Mouse (Mus musculus) testis, adult 2 months (tissue): ENCODE measurements around the gene Blm. TPM values are rescaled to one million over a fixed set of nuclear protein-coding genes. Genes with fewer than 3 reads are reported as not detected.

Experiments
- H3K27ac ChIP-seq: fragments of 200-500 bp; 2 replicates; pipeline ENCODE4 v1.5.1; 2012; ENCODE audit warnings: low read depth, low read length; ENCODE audit not compliant: control insufficient read depth, insufficient read depth
- H3K27me3 ChIP-seq: fragments of 200-500 bp; 2 replicates; pipeline ENCODE4 v1.6.1; 2012; ENCODE audit warnings: mild to moderate bottlenecking, low read length, moderate library complexity; ENCODE audit not compliant: control insufficient read depth, insufficient read depth
- H3K36me3 ChIP-seq: fragments of 200-500 bp; 2 replicates; pipeline ENCODE4 v1.6.1; 2012; ENCODE audit warnings: mild to moderate bottlenecking, low read length; ENCODE audit not compliant: control insufficient read depth, insufficient read depth
- H3K4me1 ChIP-seq: fragments of 200-500 bp; 2 replicates; pipeline ENCODE4 v1.6.1; 2012; ENCODE audit warnings: low read length; ENCODE audit not compliant: control insufficient read depth, insufficient read depth
- H3K4me3 ChIP-seq: fragments of 200-500 bp; 2 replicates; pipeline ENCODE4 v1.5.1; 2012; ENCODE audit warnings: low read depth, mild to moderate bottlenecking, low read length, moderate library complexity, mixed read lengths; ENCODE audit not compliant: control insufficient read depth
- CTCF ChIP-seq: fragments of 200-500 bp; IDR thresholded peaks from 2 replicates; pipeline ENCODE4 v1.5.1; 2012; ENCODE audit warnings: low read depth, mild to moderate bottlenecking, inconsistent platforms, low read length, moderate library complexity; ENCODE audit not compliant: control insufficient read depth, insufficient read depth, insufficient replicate concordance
- POLR2A ChIP-seq: fragments of 200-500 bp; IDR thresholded peaks from 2 replicates; pipeline ENCODE4 v1.6.1; 2012; ENCODE audit warnings: low read depth, mild to moderate bottlenecking, inconsistent platforms, low read length, moderate library complexity; ENCODE audit not compliant: control insufficient read depth
- polyA plus RNA-seq: library from polyadenylated mRNA; depleted of rRNA; stranded (reverse); fragments of >200 nt; gene quantifications from 2 replicates; pipeline ENCODE4 v1.2.3, GENCODE M21; 2012

The Blm gene
- polyA plus RNA-seq, 1 experiment = 7.0 TPM

DNA sequence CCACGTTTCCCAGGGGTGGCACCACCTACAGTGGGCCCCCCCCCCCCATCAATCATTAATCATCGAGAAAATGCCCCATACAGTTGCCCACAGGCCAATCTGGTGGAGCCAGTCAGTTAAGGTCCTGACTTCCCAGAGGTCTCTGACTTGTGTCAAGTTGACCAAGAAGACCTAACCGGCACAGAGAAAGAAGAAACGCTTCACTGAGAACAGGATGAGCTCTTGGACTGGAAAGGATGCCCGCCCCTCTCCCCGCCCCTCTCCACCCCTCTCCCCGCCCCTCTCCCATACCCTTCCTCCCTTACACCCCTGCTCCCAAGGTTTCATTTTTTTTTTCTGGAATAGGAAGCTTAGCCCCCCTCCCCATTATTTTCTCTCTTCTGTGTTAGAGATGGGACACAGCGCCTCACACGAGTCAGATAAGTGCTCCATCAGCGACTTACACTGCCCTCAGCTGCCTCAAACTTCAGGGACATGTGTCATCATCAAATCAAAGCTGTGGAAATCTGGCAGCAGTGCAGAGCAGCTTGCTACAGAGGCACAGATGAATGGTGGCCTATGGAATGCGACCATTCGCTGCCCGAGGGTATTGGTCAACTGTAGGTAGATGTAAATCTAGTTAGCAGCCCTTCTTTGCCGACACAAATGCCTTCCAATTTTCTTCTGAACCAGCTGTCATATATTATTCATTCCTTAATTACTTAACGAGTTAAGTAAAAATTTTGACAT, 95.7 kb downstream of the Blm start:
- no peaks in the 10 kb centered on the region for H3K36me3 ChIP-seq
- H3K27ac ChIP-seq = no peak overlapping the region
- H3K4me3 ChIP-seq = no peak overlapping the region
- no peaks in the 10 kb centered on the region for H3K27me3 ChIP-seq
- peaks cover 6% of the 10 kb centered on the region for H3K4me1 ChIP-seq
- TF ChIP-seq POLR2A (no peak), CTCF (no peak)

- Histone ChIP-seq H3K36me3 (no peaks in the 10 kb centered on the region), H3K4me3 (no peak overlapping the region), H3K27me3 (no peaks in the 10 kb centered on the region), H3K4me1 (peaks cover 6% of the 10 kb centered on the region), H3K27ac (no peak overlapping the region)
- TF ChIP-seq POLR2A = no peak
- TF ChIP-seq CTCF = no peak
Observed at GRCm38 (mm10) chr7:80436571-80436970, 98.3 kb downstream of the Blm start.

GRCm38 (mm10) chr7:80435594-80435993, 99.3 kb downstream of the Blm start:
- Histone ChIP-seq H3K4me3 (no peak overlapping the region), H3K27me3 (no peaks in the 10 kb centered on the region), H3K27ac (no peak overlapping the region), H3K4me1 (peaks cover 6% of the 10 kb centered on the region), H3K36me3 (no peaks in the 10 kb centered on the region)
- no peak for TF ChIP-seq POLR2A
- TF ChIP-seq CTCF = no peak

DNA sequence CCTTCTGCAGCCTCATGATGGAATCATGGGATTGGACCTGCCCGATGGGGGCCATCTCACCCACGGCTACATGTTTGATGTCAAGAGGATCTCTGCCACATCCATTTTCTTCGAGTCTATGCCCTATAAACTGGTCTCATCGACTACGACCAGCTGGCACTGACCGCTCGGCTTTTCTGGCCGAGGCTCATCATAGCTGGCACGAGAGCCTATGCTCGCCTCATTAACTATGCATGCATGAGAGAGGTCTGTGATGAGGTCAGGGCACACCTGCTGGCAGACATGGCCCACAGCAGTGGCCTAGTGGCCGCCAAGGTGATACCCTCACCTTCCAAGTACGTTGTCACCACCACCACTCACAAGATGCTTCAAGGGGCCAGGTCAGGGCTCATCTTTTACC, 105.3 kb downstream of the Blm start:
- no peak overlapping the region for H3K4me3 ChIP-seq
- no peaks in the 10 kb centered on the region for H3K36me3 ChIP-seq
- H3K27me3 ChIP-seq = no peaks in the 10 kb centered on the region
- no peaks in the 10 kb centered on the region; the same call in 1 of the 2 replicates for H3K4me1 ChIP-seq
- no peak for TF ChIP-seq CTCF
- no peak for TF ChIP-seq POLR2A
- no peak overlapping the region for H3K27ac ChIP-seq

DNA sequence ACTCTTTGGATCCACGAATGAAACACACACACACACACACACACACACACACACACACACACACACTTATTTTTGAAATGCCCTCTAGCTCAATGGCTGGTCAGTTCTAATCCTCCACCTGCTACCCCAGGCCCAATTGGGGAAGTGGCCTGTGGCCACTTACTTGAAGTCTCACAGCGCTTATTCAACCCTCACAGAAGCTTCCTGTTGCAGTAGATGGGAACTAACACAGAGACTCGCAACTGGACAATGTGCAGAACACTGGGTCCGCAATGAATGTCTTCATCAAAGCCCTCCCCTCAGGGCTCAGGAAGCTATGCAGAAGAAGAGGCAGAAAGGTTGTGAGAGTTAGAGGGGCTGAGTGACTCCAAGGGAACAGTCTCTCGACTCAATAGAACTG, 107.2 kb downstream of the Blm start:
- Histone ChIP-seq H3K27ac (no peak overlapping the region), H3K4me3 (no peak overlapping the region), H3K4me1 (peaks cover 1% of the 10 kb centered on the region), H3K36me3 (no peaks in the 10 kb centered on the region), H3K27me3 (no peaks in the 10 kb centered on the region)
- TF ChIP-seq CTCF (no peak), POLR2A (no peak)

DNA sequence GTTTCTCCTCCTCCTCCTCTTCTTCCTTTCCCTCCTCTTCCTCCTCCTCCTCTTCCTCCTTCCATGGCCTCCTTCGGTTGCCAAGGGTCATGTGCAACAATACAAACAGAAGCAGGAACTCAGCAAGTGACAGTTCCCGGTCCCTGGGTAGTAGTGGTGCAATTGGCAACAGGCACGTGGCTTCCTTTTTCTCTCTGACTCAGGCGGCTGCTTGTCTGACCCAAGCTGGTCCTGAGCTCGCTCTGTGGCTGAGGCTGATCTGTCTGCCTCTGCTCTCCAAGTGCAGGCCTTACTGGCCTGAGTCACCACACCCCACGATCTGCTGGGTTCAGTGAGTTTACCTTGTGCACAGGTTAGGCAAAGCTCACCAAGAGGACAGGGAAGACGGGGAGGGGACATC, 108.6 kb downstream of the Blm start:
- H3K36me3 ChIP-seq = no peaks in the 10 kb centered on the region
- TF ChIP-seq CTCF (no peak), POLR2A (no peak)
- peaks cover 4% of the 10 kb centered on the region for H3K4me1 ChIP-seq
- no peaks in the 10 kb centered on the region for H3K27me3 ChIP-seq
- no peak overlapping the region for H3K4me3 ChIP-seq
- no peak overlapping the region for H3K27ac ChIP-seq

- Histone ChIP-seq H3K36me3 (no peaks in the 10 kb centered on the region), H3K27me3 (no peaks in the 10 kb centered on the region), H3K4me1 (peaks cover 4% of the 10 kb centered on the region), H3K27ac (no peak overlapping the region), H3K4me3 (no peak overlapping the region)
- TF ChIP-seq POLR2A (no peak), CTCF (no peak)
Observed at GRCm38 (mm10) chr7:80424722-80425121, 110.2 kb downstream of the Blm start.
